Mouse (Mus musculus): ENCODE results near the gene Bcl7c.
"Not testable (repeated sequence)": the region's sequence is repeated elsewhere in the genome, so short reads cannot be mapped to it uniquely, and the experiment has no call there.

- TF ChIP-seq POLR2A (IDR thresholded peaks at IDR 0.05; ENCODE audit: insufficient read depth, low read depth, low read length); CTCF (IDR thresholded peaks at IDR 0.05): not testable (repeated sequence)
Observed at GRCm38 (mm10) chr7:127647576-127647975, 61.2 kb downstream of the Bcl7c start.
